Mouse (Mus musculus) gastrocnemius, adult 2 months (tissue): Measurements from ENCODE around the gene Ryr3. TPM values are rescaled to one million over a fixed set of nuclear protein-coding genes. Genes with fewer than 3 reads are reported as not detected.

Source experiments
- DNase-seq: peaks from one replicate; pipeline ENCODE4 v3.0.0; 2022
- H3K27ac ChIP-seq: fragments of 200-600 bp; 2 replicates; pipeline ENCODE4 v1.8.1; 2022; ENCODE audit warnings: mild to moderate bottlenecking
- H3K4me3 ChIP-seq: fragments of 200-600 bp; 2 replicates; pipeline ENCODE4 v1.8.1; 2022; ENCODE audit warnings: mild to moderate bottlenecking, moderate library complexity
- CTCF ChIP-seq: fragments of 200-600 bp; IDR thresholded peaks from 2 replicates; pipeline ENCODE4 v1.8.1; 2022; ENCODE audit warnings: antibody characterized with exemption, mild to moderate bottlenecking, moderate library complexity
- intact Hi-C: fragments of 180-260 bp; cut with DNase I; formaldehyde crosslinking; loops from one replicate; pipeline ENCODE4 v1.15.1; 2025
- long read RNA-seq, 2 experiments: library from polyadenylated mRNA; stranded (forward); transcript quantifications; one replicate each; pipeline ENCODE4 v2.0.0; 2021
- total RNA-seq, 2 experiments: library from RNA; stranded (reverse); gene quantifications; 2 replicates each; pipeline ENCODE4 v1.2.3; 2021

Ryr3 gene
- total RNA-seq = 1 to 10 TPM in 1 of 2 experiments, under 1 TPM in 1; 0.08 to 2.1 TPM
- long read RNA-seq, experiment 1 = 0 reads
- long read RNA-seq, experiment 2, partial matches to known transcripts = 0 of 2 reads
- long read RNA-seq, experiment 2, other reads (novel, unspliced or antisense) = 2 of 2 reads

GRCm38 (mm10) chr2:113216746-113217461 is at the start of gene Ryr3:
Gene Ryr3 (minus strand): TSS chr2:113217096.
- intact Hi-C loops = no loop called here
- Histone ChIP-seq H3K4me3 (peak within 1 kb of the TSS; percentile 69), H3K27ac (no peak within 1 kb of the TSS)
- DNase-seq = peak; percentile 48
- TF ChIP-seq CTCF = peak; percentile 21; the same call in 1 of the 2 replicates

DNA sequence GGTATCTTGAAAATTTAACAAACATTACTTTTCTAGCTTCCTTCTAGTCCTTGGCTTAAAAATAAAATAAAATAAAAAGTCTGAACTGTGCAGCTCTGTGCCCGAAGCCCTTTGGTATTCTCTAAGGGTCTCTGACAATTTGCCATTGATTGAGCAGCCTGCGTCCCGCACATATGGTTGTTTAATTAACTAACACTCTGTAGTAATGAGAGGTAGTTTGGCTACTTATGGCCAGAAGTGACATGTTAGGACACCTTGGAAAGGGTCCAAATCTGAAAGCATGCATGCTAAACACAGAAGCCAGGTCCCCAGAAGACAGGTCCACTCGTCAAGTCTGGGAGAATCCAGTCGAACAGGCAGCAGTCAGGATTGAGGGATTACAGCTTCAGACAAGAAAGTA is 22.0 kb upstream of the Ryr3 start:
- no peak overlapping the region for H3K4me3 ChIP-seq
- DNase-seq = no peak
- H3K27ac ChIP-seq = no peak overlapping the region
- no peak for TF ChIP-seq CTCF
- intact Hi-C loops = no loop called here

DNA sequence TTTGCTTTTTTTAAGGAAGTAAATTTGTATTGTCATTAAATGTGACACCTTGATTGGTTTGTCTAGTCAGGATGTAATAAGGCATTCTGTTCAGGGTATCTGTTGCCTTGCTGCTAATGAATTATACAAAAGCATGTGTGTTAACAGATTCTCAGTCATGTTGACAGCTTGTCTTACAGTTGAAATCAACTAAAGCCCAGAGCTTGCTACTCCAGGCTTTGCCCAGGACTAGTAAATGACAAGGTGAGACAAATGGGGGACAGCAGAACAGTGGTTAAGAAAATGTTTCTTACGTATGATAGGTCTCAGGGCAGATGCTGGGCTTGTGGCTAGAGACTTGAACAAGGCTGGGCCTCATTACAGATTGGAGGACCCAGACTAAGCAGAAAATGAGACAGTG is 20.1 kb upstream of the Ryr3 start:
- DNase-seq = no peak
- Histone ChIP-seq H3K4me3 (no peak overlapping the region), H3K27ac (no peak overlapping the region)
- no peak for TF ChIP-seq CTCF
- intact Hi-C loops = no loop called here

DNA sequence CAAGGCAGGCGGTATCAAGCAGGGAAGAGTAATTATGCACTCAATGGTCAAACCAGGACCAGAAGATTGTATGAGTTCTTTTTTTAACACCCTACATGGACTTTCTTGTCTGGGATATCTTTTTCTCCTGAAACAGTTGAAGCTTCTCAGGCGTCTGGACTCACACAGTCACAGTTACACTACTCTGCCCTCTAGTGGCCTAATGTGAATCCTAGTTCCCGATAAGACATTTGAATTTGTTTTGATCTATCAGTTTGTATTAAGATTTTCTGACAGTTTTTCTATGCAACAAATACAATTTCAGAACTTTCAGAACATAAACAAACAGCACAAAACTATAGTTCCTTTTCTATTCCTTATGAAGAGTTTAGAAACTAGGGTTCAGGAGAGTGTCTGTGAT is 17.7 kb upstream of the Ryr3 start:
- Histone ChIP-seq H3K4me3 (no peak overlapping the region), H3K27ac (no peak overlapping the region)
- intact Hi-C loops = loop anchor here (1.0 kb wide), 1 partner anchor 434 kb away; no protein-coding TSS in a partner anchor
- no peak for DNase-seq
- peak; percentile 79 for TF ChIP-seq CTCF

GRCm38 (mm10) chr2:113233356-113233755 is 16.5 kb upstream of the Ryr3 start:
- no peak for TF ChIP-seq CTCF
- DNase-seq = no peak
- Histone ChIP-seq H3K4me3 (no peak overlapping the region), H3K27ac (no peak overlapping the region)
- intact Hi-C loops = no loop called here

DNA sequence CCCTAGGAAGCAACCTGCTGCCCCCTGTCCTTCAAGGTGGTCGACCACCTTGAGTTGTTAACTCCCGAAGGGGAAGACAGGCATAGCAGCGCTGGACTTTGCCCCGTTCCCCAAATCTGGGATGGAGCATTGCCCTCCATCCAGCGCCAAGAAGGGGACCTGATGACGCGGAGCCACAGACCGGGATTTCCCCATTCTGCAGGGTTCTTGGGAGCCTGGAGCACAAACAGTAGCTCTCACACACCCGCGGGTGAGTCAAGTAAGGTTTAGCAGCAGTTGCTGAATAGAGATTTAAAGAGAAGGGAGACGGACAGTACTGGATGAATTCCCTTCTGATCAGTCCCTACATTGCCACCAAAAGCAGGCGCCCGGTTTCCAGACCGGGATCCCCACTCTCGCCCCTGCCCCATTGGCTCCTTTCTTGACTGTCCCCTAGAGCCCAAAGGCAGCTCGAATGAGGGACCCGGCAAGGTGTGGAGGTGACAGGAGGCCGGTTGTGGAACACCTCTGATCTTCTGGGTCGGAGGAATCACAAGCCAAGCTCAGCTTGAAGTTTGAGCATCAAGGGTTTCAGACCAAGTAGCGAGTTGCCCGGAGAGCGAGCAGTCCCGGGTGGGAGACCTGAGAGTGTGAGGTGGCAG is 671 bp downstream of the Ryr3 start:
- TF ChIP-seq CTCF = no peak
- intact Hi-C loops = no loop called here
- H3K27ac ChIP-seq = no peak overlapping the region
- H3K4me3 ChIP-seq = peak overlapping the region; percentile 69
- DNase-seq = no peak

- no peak for DNase-seq
- intact Hi-C loops = no loop called here
- no peak overlapping the region for H3K4me3 ChIP-seq
- TF ChIP-seq CTCF = no peak
- no peak overlapping the region for H3K27ac ChIP-seq
Observed at GRCm38 (mm10) chr2:113210023-113210422, 6.9 kb downstream of the Ryr3 start.

DNA sequence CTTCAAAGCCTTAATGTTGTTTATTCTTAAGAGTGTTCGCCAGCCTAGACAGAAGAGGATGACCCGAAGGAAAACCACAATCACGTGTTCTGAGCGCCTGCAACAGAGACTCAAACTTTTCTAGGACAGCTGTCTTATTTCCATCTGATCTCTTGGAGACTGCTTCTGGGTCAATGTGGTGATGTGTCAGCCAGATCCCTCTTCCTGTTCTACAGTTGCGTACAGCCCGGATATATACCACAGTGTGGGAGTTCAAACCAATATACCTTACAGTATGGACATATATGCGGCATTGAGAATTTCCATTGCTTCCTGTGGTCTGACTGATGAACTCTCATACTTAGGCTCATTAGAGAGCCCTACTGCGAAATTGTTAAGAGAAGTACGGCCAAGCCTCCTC is 7.6 kb downstream of the Ryr3 start:
- no peak for TF ChIP-seq CTCF
- intact Hi-C loops = no loop called here
- no peak overlapping the region for H3K27ac ChIP-seq
- no peak for DNase-seq
- H3K4me3 ChIP-seq = no peak overlapping the region

- no peak for DNase-seq
- TF ChIP-seq CTCF = no peak
- intact Hi-C loops = no loop called here
- Histone ChIP-seq H3K27ac (no peak overlapping the region), H3K4me3 (no peak overlapping the region)
Observed at GRCm38 (mm10) chr2:113202857-113203256, 14.0 kb downstream of the Ryr3 start.

GRCm38 (mm10) chr2:113199030-113199679 is 17.7 kb downstream of the Ryr3 start:
- Histone ChIP-seq H3K27ac (no peak overlapping the region), H3K4me3 (no peak overlapping the region)
- intact Hi-C loops = no loop called here
- peak; percentile 10; the same call in 1 of the 2 replicates for TF ChIP-seq CTCF
- no peak for DNase-seq

DNA sequence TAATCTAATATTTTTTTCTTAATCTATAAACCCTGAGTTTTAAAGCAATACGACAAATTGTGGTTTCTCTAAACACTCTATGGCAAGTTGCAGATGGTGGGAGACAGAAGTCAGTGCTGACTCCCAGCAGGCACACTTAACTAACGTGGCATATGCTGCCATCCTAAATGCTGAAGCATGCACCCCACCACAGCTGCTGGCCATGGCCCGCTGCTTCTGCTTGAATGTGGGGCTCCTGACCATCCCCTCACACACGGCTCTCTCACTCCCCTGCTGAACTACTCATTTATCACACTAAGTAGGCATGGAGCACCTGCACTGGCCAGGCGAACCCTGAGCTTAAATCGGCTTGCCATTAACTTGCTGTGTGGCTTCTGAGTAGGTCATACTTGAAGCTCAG is 29.7 kb downstream of the Ryr3 start:
- intact Hi-C loops = no loop called here
- Histone ChIP-seq H3K4me3 (no peak overlapping the region), H3K27ac (no peak overlapping the region)
- TF ChIP-seq CTCF = no peak
- DNase-seq = no peak

DNA sequence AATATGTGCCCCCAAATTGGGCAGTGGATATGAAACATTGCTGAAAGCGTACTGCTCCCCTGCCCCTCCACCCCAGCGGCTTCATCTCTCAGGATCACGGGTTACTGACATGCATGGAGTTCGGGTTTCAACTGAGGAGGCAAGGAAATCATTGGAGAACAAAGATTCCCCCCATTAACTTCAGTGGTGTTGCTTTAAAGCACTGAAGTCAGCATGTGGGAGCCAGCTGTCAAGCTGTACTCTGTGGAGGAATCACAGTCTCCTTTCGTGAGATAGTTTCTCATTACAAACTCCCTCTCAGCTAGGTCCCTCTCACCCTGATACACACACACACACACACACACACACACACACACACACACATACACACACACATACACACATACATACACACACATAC is 35.2 kb downstream of the Ryr3 start:
- no peak for DNase-seq
- TF ChIP-seq CTCF = no peak
- Histone ChIP-seq H3K4me3 (no peak overlapping the region), H3K27ac (no peak overlapping the region)
- intact Hi-C loops = no loop called here

DNA sequence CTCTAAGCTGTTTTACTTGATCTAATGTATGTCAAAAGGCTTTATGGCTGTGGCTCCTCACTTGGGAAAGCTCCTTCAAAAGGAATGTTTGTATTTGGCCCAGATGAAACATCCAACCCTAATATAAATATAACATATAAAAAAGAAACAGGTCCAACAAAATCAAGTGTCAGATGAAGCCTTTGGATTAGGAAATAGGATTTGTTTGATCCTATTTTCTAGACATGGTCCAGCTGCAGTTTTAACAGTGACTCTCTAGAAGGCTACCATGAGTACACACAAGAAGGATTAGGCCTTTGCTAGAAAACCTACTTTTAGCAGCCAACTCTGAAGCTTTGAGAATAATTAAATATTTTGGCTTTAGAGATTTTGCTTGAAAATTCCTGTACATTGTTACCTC is 38.8 kb downstream of the Ryr3 start:
- no peak overlapping the region for H3K27ac ChIP-seq
- intact Hi-C loops = no loop called here
- TF ChIP-seq CTCF = no peak
- no peak for DNase-seq
- H3K4me3 ChIP-seq = no peak overlapping the region
